ENCODE assay signal across 8 mouse cellular contexts in the genomic region with DNA sequence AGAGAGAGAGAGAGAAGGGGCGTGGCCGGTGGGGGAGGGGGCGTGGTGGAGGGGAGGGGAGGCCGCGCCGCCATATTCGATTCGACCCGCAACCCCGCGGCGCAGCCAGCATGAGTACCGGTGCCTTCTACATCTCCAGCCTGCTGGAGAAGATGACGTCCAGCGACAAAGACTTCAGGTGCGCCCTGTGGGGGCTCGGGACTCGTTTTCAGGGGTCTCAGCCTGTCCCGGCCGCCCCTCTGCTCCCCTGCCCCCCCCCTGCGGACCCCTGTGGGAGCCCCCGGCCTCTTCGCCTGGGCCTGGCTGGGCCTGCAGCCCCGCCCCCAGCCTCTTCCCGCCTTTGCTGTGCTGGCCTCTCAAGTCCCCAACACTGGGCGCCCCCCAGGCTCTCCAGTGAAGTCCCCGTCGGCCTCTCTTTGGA. TPM values are rescaled to one million over a fixed set of nuclear protein-coding genes. Genes with fewer than 3 reads are reported as not detected.
DNase-seq lines count a peak whose midpoint lies in the region; ATAC-seq and TF ChIP-seq lines count a peak whose summit lies in the region.

Gene Cand2 (plus strand): TSS at position 38 of the 421 bp plus-strand sequence.

- no peaks in the 10 kb centered on the region for H3K27me3 ChIP-seq in forebrain, postnatal 0 days (ENCODE audit: insufficient read depth, low read length)
- H3K27me3 ChIP-seq in hindbrain, embryonic 13.5 days, result no peaks in the 10 kb centered on the region
- no peaks in the 10 kb centered on the region for H3K27me3 ChIP-seq in liver, embryonic 16.5 days (ENCODE audit: control insufficient read depth, insufficient read depth, low read depth, low read length)

- TF ChIP-seq POLR2A in olfactory bulb, adult 2 months (IDR thresholded peaks at IDR 0.05; ENCODE audit: insufficient read depth, low read depth, low read length), result no peak

- peak within 1 kb of the TSS; percentile 75 for H3K9ac ChIP-seq in forebrain, postnatal 0 days
- H3K9ac ChIP-seq in hindbrain, embryonic 13.5 days, result peak within 1 kb of the TSS; percentile 92
- H3K9ac ChIP-seq in liver, embryonic 16.5 days (ENCODE audit: low read depth, low read length), result peak within 1 kb of the TSS; percentile 71

- H3K4me2 ChIP-seq in forebrain, postnatal 0 days (ENCODE audit: low read depth), result peak within 1 kb of the TSS; percentile 85
- peak within 1 kb of the TSS; percentile 68 for H3K4me2 ChIP-seq in hindbrain, embryonic 13.5 days
- H3K4me2 ChIP-seq in liver, embryonic 16.5 days (ENCODE audit: low read depth, low read length), result peak within 1 kb of the TSS; percentile 81

- H3K9me3 ChIP-seq in forebrain, postnatal 0 days (ENCODE audit: low read length), result no peaks in the 10 kb centered on the region
- no peaks in the 10 kb centered on the region for H3K9me3 ChIP-seq in hindbrain, embryonic 13.5 days
- H3K9me3 ChIP-seq in liver, embryonic 16.5 days (replicated peaks; ENCODE audit: control insufficient read depth, low read length), result no peaks in the 10 kb centered on the region

- no peaks in the 10 kb centered on the region for H3K36me3 ChIP-seq in forebrain, postnatal 0 days (ENCODE audit: insufficient read depth)
- H3K36me3 ChIP-seq in hindbrain, embryonic 13.5 days, result peaks cover 10% of the 10 kb centered on the region
- H3K36me3 ChIP-seq in liver, embryonic 16.5 days (ENCODE audit: control insufficient read depth, insufficient read depth), result no peaks in the 10 kb centered on the region

- peak within 1 kb of the TSS; percentile 67 for H3K4me3 ChIP-seq in forebrain, postnatal 0 days (ENCODE audit: low read depth, low read length)
- peak within 1 kb of the TSS; percentile 86 for H3K4me3 ChIP-seq in hindbrain, embryonic 13.5 days
- peak within 1 kb of the TSS; percentile 67 for H3K4me3 ChIP-seq in liver, embryonic 16.5 days (ENCODE audit: low read depth, low read length)
- H3K4me3 ChIP-seq in olfactory bulb, adult 2 months (ENCODE audit: insufficient read depth, low read depth, low read length), result peak within 1 kb of the TSS; percentile 59

- DNase-seq in urinary bladder, postnatal 25 days (ENCODE audit: low spot score), result peak; percentile 45
- no peak for DNase-seq in urinary bladder, postnatal 10 days (ENCODE audit: low spot score)
- DNase-seq in cerebellum, adult 18-20 months, result peak; percentile 33 to 52
- peak; percentile 75 for DNase-seq in forebrain, postnatal 0 days
- no peak for DNase-seq in layer of hippocampus, adult 8-10 months (ENCODE audit: low spot score in 2 of 2)

- peak within 1 kb of the TSS; percentile 54 for H3K27ac ChIP-seq in forebrain, postnatal 0 days (ENCODE audit: low read depth, low read length)
- peak within 1 kb of the TSS; percentile 86 for H3K27ac ChIP-seq in hindbrain, embryonic 13.5 days
- H3K27ac ChIP-seq in liver, embryonic 16.5 days (ENCODE audit: low read length), result no peak within 1 kb of the TSS
- no peak within 1 kb of the TSS for H3K27ac ChIP-seq in olfactory bulb, adult 2 months (ENCODE audit: insufficient read depth, low read depth, low read length)

- no peak for TF ChIP-seq CTCF in forebrain, postnatal 0 days (IDR thresholded peaks at IDR 0.05; ENCODE audit: low read depth)
- no peak for TF ChIP-seq CTCF in olfactory bulb, adult 2 months (IDR thresholded peaks at IDR 0.05; ENCODE audit: insufficient read depth, low read depth, low read length)

- ATAC-seq in forebrain, postnatal 0 days, result peak; percentile 79
- peak; percentile 91 for ATAC-seq in hindbrain, embryonic 13.5 days (ENCODE audit: low FRiP score)
- ATAC-seq in liver, embryonic 16.5 days (ENCODE audit: low read depth), result peak; percentile 52

- 5% methylated on average over 25 of the region's 28 CpGs for WGBS in forebrain, postnatal 0 days
- WGBS in hindbrain, embryonic 13.5 days, result 0% methylated on average over 22 of the region's 28 CpGs
- WGBS in liver, embryonic 16.5 days (ENCODE audit: insufficient replicate concordance), result 0% methylated on average over 24 of the region's 28 CpGs
- under 1% methylated on average over 23 of the region's 28 CpGs for WGBS in olfactory bulb, adult 2 months

- peaks cover 22% of the 10 kb centered on the region; the same call in 1 of the 2 replicates for H3K4me1 ChIP-seq in forebrain, postnatal 0 days (ENCODE audit: insufficient read depth)
- peaks cover 31% of the 10 kb centered on the region for H3K4me1 ChIP-seq in hindbrain, embryonic 13.5 days (replicated peaks)
- H3K4me1 ChIP-seq in liver, embryonic 16.5 days (ENCODE audit: control insufficient read depth, low read depth, low read length), result peaks cover 9% of the 10 kb centered on the region
- peaks cover 18% of the 10 kb centered on the region for H3K4me1 ChIP-seq in olfactory bulb, adult 2 months (ENCODE audit: control insufficient read depth, insufficient read depth, low read length)

RNA-seq across cellular contexts. Expression of gene Cand2, which starts in this region (rescaled TPM):
- 5.2 and 6.6 TPM in 2 replicates for total RNA-seq in forebrain, postnatal 0 days (2014; rRNA removed)
- polyA plus RNA-seq in forebrain, postnatal 0 days (2015; fragmentation: Nextera tagmentation; extraction: Ambion mirVana), result 2.9 and 4.2 TPM in 2 replicates
- polyA plus RNA-seq in hindbrain, embryonic 13.5 days (2015; fragmentation: Nextera tagmentation; extraction: Ambion mirVana), result 14.8 and 15.0 TPM in 2 replicates
- polyA plus RNA-seq in liver, embryonic 16.5 days (2015; fragmentation: Nextera tagmentation; extraction: Ambion mirVana), result 2.5 and 2.8 TPM in 2 replicates
- polyA plus RNA-seq in olfactory bulb, adult 2 months (2012; ENCODE audit: insufficient read depth, insufficient read length, low replicate concordance, missing spikeins), result not detected in 2 replicates
- 1 to 10 TPM; 2.5 to 4.7 (median 3.4) TPM for total RNA-seq in layer of hippocampus, adult 8-10 months (2022)

Comparison
In these comparisons a context has a peak if more than half of its experiments do, and no peak if none do; other contexts are left out.
1. DNase-seq: peak in urinary bladder, postnatal 25 days (single experiment), cerebellum, adult 18-20 months (2 of 2) and forebrain, postnatal 0 days (single experiment); none in urinary bladder, postnatal 10 days (single experiment) and layer of hippocampus, adult 8-10 months (0 of 2).
2. H3K27ac ChIP-seq: peak in forebrain, postnatal 0 days (single experiment) and hindbrain, embryonic 13.5 days (single experiment); none in liver, embryonic 16.5 days (single experiment) and olfactory bulb, adult 2 months (single experiment).
3. Peak in every context shown above with its lines, with median percentiles within 50 percentile points of each other: ATAC-seq, H3K4me2 ChIP-seq, H3K4me3 ChIP-seq and H3K9ac ChIP-seq.